Mouse (Mus musculus) layer of hippocampus, postnatal 36 days (tissue): ENCODE measurements at regions not wholly inside any gene's neighbourhood (a gene's known extent, or its start where the extent isn't known, plus 50 kb on each side); places are given as distances from the start of the nearest gene placed in this dataset.
"Not testable (repeated sequence)": the region's sequence is repeated elsewhere in the genome, so short reads cannot be mapped to it uniquely, and the experiment has no call there.

Experiments used
- DNase-seq, 2 experiments: peaks; one replicate each; pipeline ENCODE4 v3.0.0; 2022

DNA sequence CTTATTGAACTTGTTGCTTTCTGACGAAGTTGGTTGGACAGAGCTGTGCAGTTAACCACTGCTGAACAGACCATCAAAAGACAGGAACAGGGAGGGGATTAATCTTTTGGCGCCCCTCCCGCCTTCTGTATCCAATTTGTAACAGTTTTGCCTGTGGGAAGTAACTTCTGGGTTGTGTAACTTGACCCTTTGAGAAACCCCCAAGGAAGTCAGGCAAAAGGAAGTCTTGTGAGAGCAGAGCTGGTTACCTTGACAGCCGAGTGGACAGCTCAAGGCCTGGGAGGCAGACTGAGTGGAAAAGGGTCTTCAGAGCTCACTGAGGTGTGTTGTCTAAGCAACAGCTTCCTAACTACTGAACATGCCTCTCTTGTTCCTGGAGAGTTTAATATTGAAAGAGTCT lies 75.8 kb upstream of the Hao2 start:
- no peak for DNase-seq

DNA sequence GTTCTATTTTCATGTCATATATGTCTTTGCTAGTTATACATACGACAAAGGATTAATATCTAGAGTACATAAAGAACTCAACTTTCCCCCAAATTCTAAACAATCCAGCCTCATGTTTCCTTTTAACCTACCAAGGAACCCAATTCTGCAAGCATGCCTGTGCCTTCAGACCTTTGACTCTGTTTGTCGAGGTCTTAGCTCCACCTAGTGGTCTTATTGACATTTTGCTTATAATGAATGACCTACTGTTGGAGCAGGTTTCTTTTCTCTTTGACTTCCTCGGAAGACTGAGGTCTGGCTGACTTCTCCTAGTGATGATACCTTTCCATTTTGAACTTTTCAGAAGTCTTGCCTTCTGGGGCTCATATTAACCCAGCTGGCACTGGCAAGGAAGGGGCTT lies 82.7 kb upstream of the Hao2 start:
- DNase-seq: no peak

DNA sequence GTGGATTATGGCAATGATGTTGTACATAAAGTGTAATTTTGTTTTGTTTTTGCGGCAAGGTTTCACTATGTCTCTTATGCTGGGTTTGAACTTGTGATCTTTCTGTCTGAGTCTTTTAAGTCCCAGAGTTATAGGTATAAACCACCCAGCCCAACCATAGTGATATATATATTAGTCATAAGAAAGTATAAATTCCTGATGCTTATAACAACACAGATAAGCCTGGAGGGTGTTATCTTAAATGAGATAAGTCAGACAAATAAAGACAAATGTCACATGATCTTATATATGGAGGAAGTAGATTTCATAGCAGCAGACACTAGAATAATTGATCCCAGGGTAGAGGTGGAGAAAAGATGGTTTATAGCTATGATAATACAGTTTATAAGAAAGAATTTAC lies 89.7 kb upstream of the Hao2 start:
- DNase-seq: no peak

DNA sequence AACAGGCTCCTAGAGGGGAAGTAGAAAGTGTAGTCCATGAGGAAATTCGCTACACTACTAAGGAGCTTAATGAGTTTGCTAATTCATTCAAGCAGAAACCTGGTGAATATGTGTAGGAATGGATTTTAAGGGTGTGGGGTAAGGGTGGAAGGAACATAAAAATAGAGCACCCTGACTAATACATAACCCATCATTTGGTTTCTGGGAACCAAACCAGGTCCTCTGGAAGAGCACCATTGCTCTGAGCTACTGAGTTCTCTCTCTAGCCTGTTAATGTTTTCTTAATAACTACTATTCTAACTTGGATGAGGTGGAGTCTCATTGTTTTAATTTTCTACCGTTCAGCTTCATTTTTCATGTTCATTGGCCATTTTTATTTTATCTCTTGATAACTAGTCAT lies 94.2 kb upstream of the Hao2 start:
- not testable (repeated sequence) for DNase-seq

DNA sequence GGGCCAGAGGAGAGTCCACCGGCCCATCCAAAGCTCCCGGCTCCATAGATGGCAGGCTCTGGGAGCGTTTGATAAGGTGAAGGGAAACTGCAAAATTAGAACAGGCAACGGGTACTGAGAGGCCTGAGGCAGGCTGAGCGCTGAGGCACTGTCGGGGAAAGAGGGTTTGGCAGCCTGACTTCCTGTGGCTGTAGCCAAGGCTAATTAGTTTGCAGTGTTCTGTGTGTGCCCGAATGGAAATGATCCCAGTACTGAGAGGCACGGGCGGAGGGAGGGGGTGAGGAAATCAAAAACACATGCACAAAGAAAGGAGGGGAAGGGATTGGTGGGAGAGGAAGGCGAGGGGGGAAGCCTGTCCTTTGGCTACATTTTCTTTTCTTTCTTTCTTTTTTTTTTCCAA lies 97.8 kb upstream of the Hao2 start:
- peak; percentile 37 to 50 for DNase-seq

DNA sequence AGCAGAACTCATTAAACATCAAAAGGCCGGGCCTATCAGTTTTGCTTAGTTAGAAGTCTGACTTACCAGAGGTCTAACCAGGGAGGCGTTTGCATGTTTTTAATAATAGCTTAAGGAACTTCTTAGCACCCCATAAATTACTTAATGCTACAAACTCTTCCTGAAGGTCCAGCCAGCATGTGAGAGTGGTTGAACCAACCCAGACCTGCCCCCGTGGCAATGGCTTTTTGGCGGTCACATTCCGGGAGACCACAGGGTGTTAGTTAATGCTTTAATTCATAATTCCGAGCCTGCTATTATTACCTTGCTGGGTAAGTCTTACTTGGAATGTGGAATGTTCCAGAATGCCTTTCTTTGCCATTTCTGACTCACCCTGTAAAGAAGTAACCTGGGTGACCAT lies 98.2 kb upstream of the Hao2 start:
- DNase-seq: no peak

DNA sequence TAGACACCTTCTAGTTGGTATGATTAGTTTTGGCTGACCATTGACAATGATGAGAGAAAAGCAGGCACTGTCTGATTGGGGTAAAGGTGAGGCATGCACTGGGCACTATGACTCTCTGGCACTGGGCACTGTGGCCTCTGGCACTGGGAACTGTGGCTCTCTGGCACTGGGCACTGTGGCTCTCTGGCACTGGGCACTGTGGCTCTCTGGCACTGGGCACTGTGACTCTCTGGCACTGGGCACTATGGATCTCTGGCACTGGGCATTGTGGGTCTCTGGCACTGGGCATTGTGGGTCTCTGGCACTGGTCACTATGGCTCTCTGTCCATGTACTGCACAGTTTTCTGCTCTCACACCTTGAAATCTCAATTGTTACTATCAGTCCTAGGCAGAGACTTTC lies 101.0 kb upstream of the Hao2 start:
- DNase-seq: peak; percentile 9 to 14

DNA sequence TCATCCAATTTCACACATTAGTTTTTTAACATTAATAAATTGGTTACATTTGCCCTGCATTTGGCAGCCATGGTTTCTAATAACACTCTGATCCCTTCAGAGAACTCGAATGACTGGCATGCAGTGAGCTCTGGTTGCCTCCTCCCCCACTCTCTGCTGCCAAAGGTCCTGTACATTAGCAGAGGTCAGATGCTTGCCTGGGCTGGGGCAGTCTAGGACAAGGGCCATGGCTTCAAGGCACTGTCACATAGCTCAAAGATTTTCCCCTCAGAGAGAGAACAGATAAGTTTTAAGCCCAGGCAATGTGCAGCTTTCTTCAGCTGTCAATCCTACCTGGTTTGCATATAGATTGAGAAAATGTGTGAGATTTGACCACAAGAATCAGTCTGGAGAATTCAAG lies 110.2 kb upstream of the Wars2 start:
- no peak for DNase-seq

DNA sequence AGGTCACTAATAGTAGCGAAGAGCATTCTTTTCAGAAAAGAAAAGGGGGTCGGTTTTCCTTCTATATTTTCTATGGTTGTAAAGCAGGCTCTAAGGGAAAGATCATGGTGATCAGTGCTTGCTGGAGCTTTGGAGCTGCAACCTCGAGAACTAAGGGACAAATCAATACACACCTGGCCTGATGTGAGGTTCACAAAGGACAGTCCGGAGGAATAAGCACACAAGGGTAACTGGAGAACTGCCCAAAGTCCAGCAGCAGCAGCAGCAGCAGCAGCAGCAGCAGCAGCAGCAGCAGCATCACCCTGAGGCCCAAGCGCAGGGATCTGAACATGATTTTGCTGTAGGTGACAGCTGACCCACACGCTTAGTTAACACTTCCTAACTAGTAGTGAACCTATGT lies 94.7 kb upstream of the Wars2 start:
- no peak for DNase-seq

DNA sequence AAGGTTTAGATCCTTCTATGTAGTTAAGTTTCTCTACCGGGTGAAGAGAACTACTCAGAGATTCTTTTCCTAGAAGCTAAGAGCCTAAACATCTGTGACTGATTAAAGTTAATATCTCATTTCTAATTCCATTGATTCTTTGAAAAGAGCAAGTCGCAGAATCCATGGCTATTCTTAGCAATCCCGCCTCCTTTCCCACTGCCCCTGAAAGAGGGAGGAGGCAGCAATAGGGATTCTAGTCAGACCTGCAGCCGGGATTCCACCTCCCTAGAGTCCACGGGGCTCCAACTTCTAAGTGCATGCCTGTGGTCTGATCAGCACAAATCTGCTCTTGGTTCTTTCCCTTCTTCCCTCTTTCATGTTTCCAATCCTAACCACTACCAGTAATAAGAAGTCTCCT lies 93.7 kb upstream of the Wars2 start:
- DNase-seq: no peak

DNA sequence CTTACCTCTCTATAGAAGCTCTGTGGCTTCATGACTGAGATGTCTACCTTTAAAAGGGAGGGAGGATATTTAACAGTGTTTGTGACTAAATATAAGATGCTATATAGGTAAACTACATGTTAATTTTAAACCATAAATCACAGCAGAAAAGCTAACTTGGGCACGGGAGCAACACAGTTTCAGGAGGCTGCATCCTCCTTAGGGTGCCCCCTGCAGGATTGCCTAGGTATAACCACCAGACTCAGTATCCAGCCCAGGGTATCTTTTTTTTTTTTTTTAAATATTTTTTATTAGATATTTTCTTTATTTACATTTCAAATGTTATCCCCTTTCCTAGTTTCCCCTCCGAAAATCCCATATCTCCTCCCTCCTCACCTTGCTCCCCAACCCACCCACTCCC lies 91.6 kb upstream of the Wars2 start:
- DNase-seq: no peak

DNA sequence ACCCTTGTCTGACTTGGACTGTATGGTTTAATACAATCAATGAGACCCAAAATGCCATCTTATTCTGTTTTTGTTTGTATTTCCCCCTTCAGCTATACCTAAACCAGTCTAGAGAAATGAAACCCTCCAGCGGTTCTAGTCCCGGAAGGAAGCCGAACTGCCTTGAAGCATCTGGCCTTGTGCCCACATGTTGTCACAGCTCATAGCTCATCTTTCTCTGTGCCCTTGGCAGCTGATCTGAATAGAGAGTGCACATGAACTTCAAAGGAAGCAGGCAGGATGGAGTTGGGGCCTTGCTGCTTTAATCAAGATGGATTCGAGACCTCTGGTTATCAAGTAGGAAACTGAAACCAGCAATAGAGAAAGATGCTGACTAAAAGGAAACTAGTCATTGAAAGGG lies 88.7 kb upstream of the Wars2 start:
- no peak for DNase-seq

DNA sequence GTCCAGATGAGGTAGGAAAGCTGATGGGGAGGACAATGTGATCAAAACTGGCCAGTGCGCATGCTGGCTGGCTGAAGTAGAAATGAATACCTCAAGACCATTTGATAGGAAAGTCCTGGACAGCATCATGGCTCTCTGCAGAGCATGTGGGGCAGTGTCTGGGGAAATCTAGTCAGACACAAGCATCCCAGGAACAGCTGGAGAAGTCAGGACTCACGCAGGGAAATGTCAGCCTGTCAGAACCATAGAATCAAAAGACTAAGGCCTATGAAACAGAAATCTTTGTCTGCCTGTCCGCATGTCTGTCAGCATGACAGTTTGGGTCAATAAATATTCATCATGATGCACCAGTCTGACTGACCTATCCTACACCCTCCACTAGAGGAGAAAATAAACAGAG lies 73.7 kb upstream of the Wars2 start:
- no peak for DNase-seq
